ENCODE assay signal across 1 mouse cellular context in genomic region chr4:32575165-32575564, GRCm38 (mm10).
TF ChIP-seq lines count a peak whose summit lies in the region.

No protein-coding gene starts in this region.

TF ChIP-seq in MEL, 35 proteins besides CTCF, POLR2A, EP300 and RAD21 (continued from another document):
- TF ChIP-seq MYB (IDR thresholded peaks at IDR 0.05; ENCODE audit: low read depth, low read length) (no peak), ELF1 (IDR thresholded peaks at IDR 0.05; ENCODE audit: low read depth, low read length) (0 out of 2 replicates have a peak, but pooled peaks have one; percentile 13), HCFC1 (IDR thresholded peaks at IDR 0.05; ENCODE audit: low read depth, low read length) (0 out of 2 replicates have a peak, but pooled peaks have one; percentile 27), MYC (IDR thresholded peaks at IDR 0.05; ENCODE audit: low read depth, low read length) (peak; percentile 49; the same call in 1 of the 2 replicates), NRF1 (IDR thresholded peaks at IDR 0.05; ENCODE audit: insufficient read depth, low read depth, low read length, poor library complexity, severe bottlenecking) (no peak), ZMIZ1 (IDR thresholded peaks at IDR 0.05; ENCODE audit: low read depth, low read length) (no peak), USF2 (IDR thresholded peaks at IDR 0.05; ENCODE audit: borderline replicate concordance in 1 of 2, insufficient read depth in 1 of 2, low read depth in 1 of 2, low read length in 2 of 2) (no peak), GABPA (IDR thresholded peaks at IDR 0.05; ENCODE audit: low read depth, low read length) (no peak), POLR2AphosphoS2 (IDR thresholded peaks at IDR 0.05; ENCODE audit: low read length) (no peak)
